Mouse (Mus musculus): Measurements from ENCODE around the gene Crybg2.

The Crybg2 gene

GRCm38 (mm10) chr4:134058166-134058715, 2.4 kb upstream of the Crybg2 start:
- peak in 1 of 2 experiments; percentile 22 for DNase-seq (ENCODE audit: low spot score in 2 of 2)

GRCm38 (mm10) chr4:134058908-134059307, 1.7 kb upstream of the Crybg2 start:
- DNase-seq (ENCODE audit: low spot score in 2 of 2), result no peak

GRCm38 (mm10) chr4:134061166-134061830, 683 bp downstream of the Crybg2 start:
- DNase-seq (ENCODE audit: low spot score in 2 of 2), result peak in 1 of 2 experiments; percentile 16

- DNase-seq (ENCODE audit: low spot score in 2 of 2), result no peak
These were observed 1.4 kb downstream of the Crybg2 start for GRCm38 (mm10) chr4:134061944-134062446.

DNA sequence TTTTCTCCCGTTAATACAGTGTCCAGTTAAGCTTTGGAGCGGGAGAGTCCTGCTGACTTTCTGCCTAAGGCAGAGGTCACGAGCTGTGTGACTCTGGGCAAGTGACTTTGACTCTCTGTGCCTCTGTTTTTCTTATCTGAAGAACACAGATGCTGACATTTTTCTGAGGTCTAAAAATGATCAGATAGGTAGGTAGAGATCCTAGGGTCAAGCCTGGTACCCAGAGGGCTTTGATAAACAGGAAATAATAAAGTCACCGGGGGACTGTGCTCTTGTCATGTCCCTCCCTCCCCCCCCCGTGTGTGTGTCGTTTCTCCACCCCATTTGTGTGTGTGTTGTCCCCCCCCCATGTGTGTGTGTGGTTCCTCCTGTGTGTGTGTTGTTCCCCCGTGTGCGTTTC, 1.9 kb downstream of the Crybg2 start:
- no peak for DNase-seq (ENCODE audit: low spot score in 2 of 2)

GRCm38 (mm10) chr4:134065431-134066004, 4.9 kb downstream of the Crybg2 start:
- no peak for DNase-seq (ENCODE audit: low spot score in 2 of 2)

GRCm38 (mm10) chr4:134067383-134067782, 6.8 kb downstream of the Crybg2 start:
- no peak for DNase-seq (ENCODE audit: low spot score in 2 of 2)

DNA sequence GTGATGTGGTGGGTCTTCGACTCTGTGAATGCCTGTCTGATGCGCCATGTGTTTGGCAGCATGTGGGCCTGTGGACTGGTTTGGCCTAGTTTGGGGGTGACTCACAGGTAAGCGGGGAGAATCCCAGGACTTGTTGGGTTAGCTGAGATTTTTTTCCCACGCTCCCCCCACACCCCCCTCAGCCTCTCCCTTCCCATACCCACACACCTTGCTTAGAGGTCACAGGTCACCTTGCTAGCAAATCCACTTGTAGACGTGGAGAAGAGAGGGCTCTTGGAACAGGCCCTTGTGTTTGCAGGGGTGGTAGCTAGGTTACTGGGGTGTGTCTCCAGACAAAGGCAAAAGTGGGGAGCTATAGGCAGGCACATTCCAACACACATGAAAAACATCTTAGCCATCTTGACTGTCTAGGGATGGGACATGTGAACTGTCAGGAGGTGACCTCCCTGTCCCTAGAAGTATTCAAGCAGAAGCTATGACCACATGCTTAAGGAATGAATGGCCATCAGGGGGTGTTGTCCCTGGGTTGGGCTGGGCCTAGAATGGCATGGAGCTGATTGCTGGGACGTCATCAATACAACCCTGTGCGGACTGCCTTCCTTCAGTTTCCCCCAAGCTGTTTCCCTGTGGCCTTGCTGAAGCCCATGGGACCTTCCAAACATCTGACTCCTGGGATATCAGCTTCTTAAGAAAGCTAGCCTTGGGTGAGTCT, 7.4 kb downstream of the Crybg2 start:
- DNase-seq (ENCODE audit: low spot score in 2 of 2), result no peak

GRCm38 (mm10) chr4:134068793-134069580, 8.4 kb downstream of the Crybg2 start:
- no peak for DNase-seq (ENCODE audit: low spot score in 2 of 2)

DNA sequence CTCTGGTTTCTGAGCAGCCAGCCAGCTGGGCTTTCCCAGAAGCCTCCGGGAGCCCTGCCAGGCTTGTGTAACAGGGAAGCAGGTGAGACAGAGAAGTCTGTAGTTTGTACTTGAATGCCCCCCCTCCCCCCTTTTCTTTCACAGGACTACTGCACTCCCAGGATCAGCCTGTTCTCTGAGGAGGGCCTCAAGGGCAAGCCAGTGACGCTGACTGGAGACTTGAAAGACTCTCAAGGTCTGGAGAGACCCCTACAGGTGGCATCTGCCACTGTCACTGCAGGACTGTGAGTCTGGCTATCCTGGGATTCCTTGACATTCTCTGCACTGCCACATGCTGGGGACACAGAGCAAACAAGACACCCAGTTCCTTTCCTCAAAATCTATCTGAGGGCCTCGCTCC, 18.1 kb downstream of the Crybg2 start:
- DNase-seq (ENCODE audit: low spot score in 2 of 2), result peak in 1 of 2 experiments; percentile 54

DNA sequence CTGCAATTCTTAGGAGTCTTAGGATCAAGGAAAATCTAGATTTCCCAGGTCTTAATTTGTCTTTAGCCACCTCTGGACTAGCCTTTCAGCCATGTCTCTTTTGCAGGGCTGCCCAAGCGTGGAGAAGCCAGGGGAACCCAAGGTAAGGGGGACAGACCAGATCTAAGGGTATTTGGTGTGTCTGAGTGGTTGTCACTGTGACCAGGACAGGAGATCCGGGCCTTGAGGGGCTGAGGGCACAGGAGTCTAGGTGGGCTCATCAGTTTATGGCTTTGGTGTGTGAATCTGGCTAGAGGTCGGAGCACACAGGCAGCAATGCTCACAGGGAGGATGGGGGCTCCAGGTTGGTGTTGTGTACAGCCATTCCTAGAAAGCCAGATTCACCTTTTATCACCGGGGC, 20.1 kb downstream of the Crybg2 start:
- no peak for DNase-seq (ENCODE audit: low spot score in 2 of 2)

GRCm38 (mm10) chr4:134081730-134082386, 21.2 kb downstream of the Crybg2 start:
- DNase-seq (ENCODE audit: low spot score in 2 of 2), result peak; percentile 93 to 94

DNA sequence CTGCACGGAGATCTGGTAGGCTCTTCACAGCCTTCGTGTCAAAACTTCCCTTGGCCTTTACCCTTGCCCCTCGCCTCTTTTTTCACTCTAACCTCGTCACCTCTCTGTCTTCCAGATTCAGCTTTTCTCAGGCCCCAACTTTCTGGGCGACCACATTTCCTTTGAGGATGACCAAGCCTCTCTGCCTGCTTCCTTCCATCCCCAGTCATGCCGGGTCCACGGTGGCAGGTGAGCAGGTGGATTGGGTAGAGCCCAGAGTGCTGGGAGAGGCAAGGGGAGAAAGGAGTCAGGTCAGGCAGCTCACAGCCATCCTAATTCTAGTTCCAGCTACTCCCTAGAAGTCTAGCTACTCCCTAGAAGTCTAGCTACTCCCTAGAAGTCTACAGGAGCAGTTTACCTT, 21.8 kb downstream of the Crybg2 start:
- no peak for DNase-seq (ENCODE audit: low spot score in 2 of 2)

GRCm38 (mm10) chr4:134084999-134085398, 24.4 kb downstream of the Crybg2 start:
- no peak for DNase-seq (ENCODE audit: low spot score in 2 of 2)

DNA sequence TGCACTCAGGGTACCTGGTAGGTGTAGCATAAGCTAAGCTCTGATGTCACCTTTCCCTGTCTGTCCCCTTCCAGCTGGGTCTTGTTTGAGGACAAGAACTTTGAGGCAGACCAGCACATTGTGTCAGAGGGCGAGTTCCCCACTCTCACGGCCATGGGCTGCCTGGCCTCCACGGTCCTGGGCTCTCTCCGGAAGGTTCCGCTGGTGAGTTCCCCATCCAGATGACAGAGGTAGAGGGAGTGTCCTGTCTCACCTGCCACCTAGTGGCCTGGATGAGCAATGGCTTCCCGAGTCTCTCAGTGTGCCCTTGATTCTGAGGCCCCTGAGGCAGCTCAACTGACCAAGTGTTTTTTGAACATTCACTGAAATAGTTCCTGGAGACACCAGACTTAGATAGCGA, 26.8 kb downstream of the Crybg2 start:
- peak; percentile 61 to 67 for DNase-seq (ENCODE audit: low spot score in 2 of 2)

DNA sequence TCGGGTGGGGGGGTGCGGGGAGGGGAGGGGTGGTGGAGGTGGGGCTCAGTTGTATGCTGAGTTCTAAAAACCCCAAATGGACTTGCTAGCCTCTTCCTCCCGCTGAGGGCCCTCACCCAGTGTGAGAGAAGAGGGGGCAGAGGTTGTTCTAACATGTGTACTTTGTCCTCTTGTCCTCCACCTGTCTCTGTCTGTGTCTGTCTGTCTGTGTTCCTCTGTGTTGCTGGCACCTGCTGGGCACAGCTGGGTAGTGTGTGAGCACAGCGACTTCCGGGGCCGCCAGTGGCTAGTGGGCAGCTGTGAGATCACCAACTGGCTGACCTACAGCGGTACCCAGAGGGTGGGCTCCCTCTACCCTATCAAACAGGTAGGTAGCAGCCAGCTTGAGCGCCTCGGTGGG, 28.4 kb downstream of the Crybg2 start:
- DNase-seq (ENCODE audit: low spot score in 2 of 2), result no peak

DNA sequence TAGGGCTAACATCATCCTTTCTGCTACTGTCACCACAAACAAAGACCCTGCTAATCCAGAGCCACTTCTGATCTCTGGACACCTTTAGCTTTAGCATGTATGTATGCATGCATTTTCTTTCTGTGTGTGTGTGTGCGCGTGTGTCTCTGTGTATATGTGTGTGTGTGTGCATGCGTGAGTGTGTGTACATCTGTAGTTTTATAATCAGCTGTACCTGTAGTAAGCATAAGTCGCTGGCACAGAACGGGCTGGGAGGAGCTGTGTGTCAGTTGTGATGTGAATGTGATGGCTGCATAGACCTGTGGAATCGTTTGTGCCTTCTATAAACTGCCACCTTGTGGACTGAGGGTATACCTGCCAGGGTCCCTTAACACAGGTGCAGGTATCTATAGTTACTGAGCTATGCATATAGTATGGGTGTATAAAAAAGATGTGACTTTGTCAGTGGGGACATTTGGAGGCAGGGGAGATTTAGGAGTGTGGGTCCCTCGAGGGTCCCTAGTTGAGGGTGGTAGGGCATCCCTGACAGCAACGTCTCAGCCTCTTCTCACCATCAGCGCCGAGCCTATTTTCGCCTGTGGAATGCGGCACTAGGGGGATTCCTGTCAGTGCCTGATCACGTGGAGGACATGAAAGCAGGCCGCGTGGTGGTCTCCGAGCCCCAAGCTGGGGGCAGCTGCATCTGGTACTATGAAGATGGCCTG, 30.1 kb downstream of the Crybg2 start:
- no peak for DNase-seq (ENCODE audit: low spot score in 2 of 2)

DNA sequence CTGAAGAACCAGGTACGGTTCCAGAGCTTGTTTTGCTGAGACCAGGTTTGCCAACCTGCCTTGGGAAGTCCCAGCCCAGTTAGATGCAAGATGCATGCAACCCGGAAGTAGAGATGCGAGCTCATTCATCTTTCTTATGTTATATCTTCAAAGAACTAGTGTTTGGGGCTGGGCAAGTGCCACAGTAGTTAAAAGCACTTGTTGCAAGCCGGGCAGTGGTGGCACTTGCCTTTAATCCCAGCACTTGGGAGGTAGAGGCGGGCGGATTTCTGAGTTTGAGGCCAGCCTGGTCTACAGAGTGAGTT, 30.6 kb downstream of the Crybg2 start:
- no peak for DNase-seq (ENCODE audit: low spot score in 2 of 2)

DNA sequence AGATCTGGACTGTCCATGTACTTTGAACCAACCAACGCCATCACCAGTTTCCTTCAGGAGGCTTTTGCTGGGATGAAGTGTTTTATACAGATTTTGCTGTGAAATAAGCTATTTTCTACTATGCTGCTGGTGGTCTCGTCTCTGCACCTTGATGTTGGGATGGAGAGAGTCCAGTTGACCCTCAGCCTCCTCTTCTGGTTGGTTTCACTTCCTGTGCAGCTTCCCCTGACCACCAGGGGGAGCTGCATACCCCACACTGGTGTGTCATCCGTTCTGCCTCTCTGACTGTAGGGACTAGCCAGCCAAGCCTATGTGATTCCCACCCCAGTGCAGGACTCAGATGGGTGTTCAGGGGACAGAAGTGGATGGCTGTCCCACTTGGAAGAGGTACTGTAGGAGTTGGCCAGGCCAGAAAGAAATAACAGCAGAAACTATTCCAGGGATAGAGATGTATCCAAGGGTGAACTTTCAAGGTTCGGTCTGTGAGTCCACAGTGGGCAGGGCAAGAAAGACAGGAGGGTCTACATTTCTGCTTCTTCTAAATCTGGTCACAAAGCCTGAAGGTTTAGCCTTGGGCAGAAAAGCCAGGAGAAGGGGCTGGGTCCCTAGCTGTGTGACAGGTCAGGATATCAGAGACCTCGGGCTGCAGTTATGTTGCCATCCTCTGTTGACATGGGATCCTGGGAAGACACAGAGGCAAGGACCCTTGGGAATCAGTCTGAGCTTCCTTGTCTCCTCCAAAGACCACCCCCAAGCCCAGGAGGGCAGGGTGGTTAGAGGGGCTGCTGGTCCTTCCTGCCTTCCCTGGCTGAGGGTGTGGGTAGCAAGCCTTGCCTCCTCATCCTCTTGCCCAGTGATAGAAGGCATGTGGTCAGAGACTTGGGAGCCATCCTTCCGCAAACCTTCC, 32.0 kb downstream of the Crybg2 start:
- peak; percentile 76 to 87 for DNase-seq (ENCODE audit: low spot score in 2 of 2)
